Mouse (Mus musculus) limb, embryonic 11.5 days (tissue): ENCODE data around the gene Olfr777. TPM values are rescaled to one million over a fixed set of nuclear protein-coding genes. Genes with fewer than 3 reads are reported as not detected.

Source experiments
- polyA plus RNA-seq: library from polyadenylated mRNA; unstranded; fragments of >200 nt; fragmentation: Nextera tagmentation; extraction: Ambion mirVana; gene quantifications from 2 replicates; pipeline ENCODE4 v1.2.1, GENCODE M21; 2014

Gene Olfr777
- polyA plus RNA-seq, 1 experiment from 2014 or later = not detected

Other genes with a start within 250 kb of the Olfr777 start
- not detected in 2 replicates for gene Olfr764-ps1, start 231.6 kb downstream of the Olfr777 start, polyA plus RNA-seq
- not detected in 2 replicates for gene Olfr765, start 221.5 kb downstream of the Olfr777 start, polyA plus RNA-seq
- not detected in 2 replicates for gene Olfr766-ps1, start 202.5 kb downstream of the Olfr777 start, polyA plus RNA-seq
- not detected in 2 replicates for gene Olfr767, start 188.6 kb downstream of the Olfr777 start, polyA plus RNA-seq
- gene Olfr768, start 172.1 kb downstream of the Olfr777 start, polyA plus RNA-seq = not detected in 2 replicates
- gene Olfr769, start 153.6 kb downstream of the Olfr777 start, polyA plus RNA-seq = not detected in 2 replicates
- gene Olfr770, start 132.5 kb downstream of the Olfr777 start, polyA plus RNA-seq = not detected in 2 replicates
- gene Olfr771, start 106.7 kb downstream of the Olfr777 start, polyA plus RNA-seq = not detected in 2 replicates
- gene Olfr772, start 93.6 kb downstream of the Olfr777 start, polyA plus RNA-seq = not detected in 2 replicates
- not detected in 2 replicates for gene Olfr773, start 84.1 kb downstream of the Olfr777 start, polyA plus RNA-seq
- gene Olfr774, start 35.3 kb downstream of the Olfr777 start, polyA plus RNA-seq = not detected in 2 replicates
- gene Olfr775, start 23.1 kb downstream of the Olfr777 start, polyA plus RNA-seq = not detected in 2 replicates
- not detected in 2 replicates for gene Olfr776, start 12.4 kb downstream of the Olfr777 start, polyA plus RNA-seq
- gene Olfr780, start 46.6 kb upstream of the Olfr777 start, polyA plus RNA-seq = not detected in 2 replicates
- gene Olfr781, start 57.4 kb upstream of the Olfr777 start, polyA plus RNA-seq = not detected in 2 replicates
- gene Olfr782, start 77.4 kb upstream of the Olfr777 start, polyA plus RNA-seq = not detected in 2 replicates
- 0.04 and 0.06 TPM in 2 replicates for gene Olfr784, start 112.6 kb upstream of the Olfr777 start, polyA plus RNA-seq
- gene Olfr785, start 133.9 kb upstream of the Olfr777 start, polyA plus RNA-seq = not detected in 2 replicates
- gene Olfr786, start 155.8 kb upstream of the Olfr777 start, polyA plus RNA-seq = not detected in 2 replicates
- gene Olfr787, start 190.4 kb upstream of the Olfr777 start, polyA plus RNA-seq = not detected in 2 replicates
- not detected in 2 replicates for gene Olfr788, start 199.5 kb upstream of the Olfr777 start, polyA plus RNA-seq
- not detected in 2 replicates for gene Olfr789, start 213.3 kb upstream of the Olfr777 start, polyA plus RNA-seq
- not detected in 2 replicates for gene Olfr790, start 227.0 kb upstream of the Olfr777 start, polyA plus RNA-seq